In genomic region chr6:30344032-30344431, GRCm38 (mm10) we compare ENCODE assay signal across 20 mouse cellular contexts. TPM values are rescaled to one million over a fixed set of nuclear protein-coding genes. Genes with fewer than 3 reads are reported as not detected.
DNase-seq lines count a peak whose midpoint lies in the region; ATAC-seq and TF ChIP-seq lines count a peak whose summit lies in the region.
"Had no signal": no experiment of that assay in that cellular context is flagged by ENCODE, and none has a peak within 500 bp of the region (broad histone marks: within the 10 kb centered on the region; RNA-seq: fewer than 3 reads in every experiment).

No protein-coding gene starts in this region.

- no peak overlapping the region for H3K4me2 ChIP-seq in kidney, embryonic 16.5 days (replicated peaks; ENCODE audit: low read depth, low read length)
- no peak overlapping the region for H3K4me2 ChIP-seq in heart, embryonic 15.5 days
- no peak overlapping the region for H3K4me2 ChIP-seq in intestine, embryonic 15.5 days (replicated peaks)
- H3K4me2 ChIP-seq: hindbrain, embryonic 13.5 days; liver, embryonic 13.5 days; neural tube, embryonic 12.5 days had no signal

- no peaks in the 10 kb centered on the region for H3K27me3 ChIP-seq in kidney, embryonic 16.5 days (ENCODE audit: insufficient read depth, low read length)
- H3K27me3 ChIP-seq in heart, embryonic 15.5 days, result no peaks in the 10 kb centered on the region
- H3K27me3 ChIP-seq in intestine, embryonic 15.5 days (replicated peaks), result no peaks in the 10 kb centered on the region
- H3K27me3 ChIP-seq: hindbrain, embryonic 13.5 days; liver, embryonic 13.5 days; neural tube, embryonic 12.5 days had no signal

- H3K4me3 ChIP-seq in kidney, embryonic 16.5 days (ENCODE audit: low read length), result no peak overlapping the region
- H3K4me3 ChIP-seq in embryonic fibroblast, embryonic 13.5 days (ENCODE audit: insufficient read depth, low read length), result no peak overlapping the region
- no peak overlapping the region for H3K4me3 ChIP-seq in heart, embryonic 15.5 days
- no peak overlapping the region for H3K4me3 ChIP-seq in intestine, embryonic 15.5 days (replicated peaks)
- H3K4me3 ChIP-seq: hindbrain, embryonic 13.5 days; liver, embryonic 13.5 days; neural tube, embryonic 12.5 days had no signal

- peak; percentile 70; the same call in 1 of the 2 replicates for ATAC-seq in kidney, embryonic 16.5 days (ENCODE audit: low FRiP score, low TSS enrichment)
- peak; percentile 36; the same call in 1 of the 2 replicates for ATAC-seq in heart, embryonic 15.5 days (replicated peaks; ENCODE audit: insufficient number of reproducible peaks, insufficient read depth, low FRiP score, low read depth)
- no peak for ATAC-seq in intestine, embryonic 15.5 days
- ATAC-seq: forebrain, postnatal 0 days had no signal

- no peaks in the 10 kb centered on the region for H3K36me3 ChIP-seq in kidney, embryonic 16.5 days (ENCODE audit: insufficient read depth, low read length)
- no peaks in the 10 kb centered on the region for H3K36me3 ChIP-seq in heart, embryonic 15.5 days
- no peaks in the 10 kb centered on the region for H3K36me3 ChIP-seq in intestine, embryonic 15.5 days
- H3K36me3 ChIP-seq: hindbrain, embryonic 13.5 days; liver, embryonic 13.5 days; neural tube, embryonic 12.5 days had no signal

- H3K4me1 ChIP-seq in kidney, embryonic 16.5 days (ENCODE audit: insufficient read depth, low read length), result peaks cover 7% of the 10 kb centered on the region
- peaks cover 6% of the 10 kb centered on the region; the same call in 1 of the 2 replicates for H3K4me1 ChIP-seq in embryonic fibroblast, embryonic 13.5 days (ENCODE audit: control insufficient read depth, insufficient read depth, low read length)
- H3K4me1 ChIP-seq in heart, embryonic 15.5 days (replicated peaks), result peaks cover 12% of the 10 kb centered on the region
- no peaks in the 10 kb centered on the region for H3K4me1 ChIP-seq in intestine, embryonic 15.5 days (replicated peaks)
- H3K4me1 ChIP-seq: hindbrain, embryonic 13.5 days; neural tube, embryonic 12.5 days had no signal

- no peak for DNase-seq in kidney, postnatal 36 days
- DNase-seq in yolk sac, embryonic 10.5 days (ENCODE audit: low spot score), result peak; percentile 46
- DNase-seq in cerebellum, postnatal 36 days, result no peak
- no peak for DNase-seq in cerebellum, postnatal 25 days
- DNase-seq: adrenal gland, postnatal 25 days; cerebellum, adult 11-12 months; embryo, embryonic 11 days; forebrain, postnatal 0 days; kidney, postnatal 4 days; liver, embryonic 13.5 days; lung, postnatal 36 days; midbrain, embryonic 14.5 days; spleen, adult 18-20 months; thymus, adult 18-20 months had no signal

- no peak for TF ChIP-seq POLR2A in embryonic fibroblast, embryonic 13.5 days (IDR thresholded peaks at IDR 0.05; ENCODE audit: low read depth, low read length)

- WGBS in kidney, embryonic 16.5 days, result 36% methylated on average over 6 of the region's 6 CpGs
- 53% methylated on average over 6 of the region's 6 CpGs for WGBS in heart, embryonic 15.5 days
- 71% methylated on average over 6 of the region's 6 CpGs for WGBS in intestine, embryonic 15.5 days

- TF ChIP-seq CTCF in embryonic fibroblast, embryonic 13.5 days (IDR thresholded peaks at IDR 0.05; ENCODE audit: borderline replicate concordance, insufficient read depth, low read length), result no peak

- H3K9me3 ChIP-seq in kidney, embryonic 16.5 days (ENCODE audit: low read length), result no peaks in the 10 kb centered on the region
- no peaks in the 10 kb centered on the region for H3K9me3 ChIP-seq in heart, embryonic 15.5 days (replicated peaks)
- no peaks in the 10 kb centered on the region for H3K9me3 ChIP-seq in intestine, embryonic 15.5 days
- H3K9me3 ChIP-seq: hindbrain, embryonic 13.5 days; liver, embryonic 13.5 days; neural tube, embryonic 12.5 days had no signal

- H3K27ac ChIP-seq in kidney, embryonic 16.5 days (ENCODE audit: low read length), result no peak overlapping the region
- H3K27ac ChIP-seq in embryonic fibroblast, embryonic 13.5 days (ENCODE audit: insufficient read depth, low read length), result peak overlapping the region; percentile 56
- peak overlapping the region; percentile 37 for H3K27ac ChIP-seq in heart, embryonic 15.5 days
- no peak overlapping the region for H3K27ac ChIP-seq in intestine, embryonic 15.5 days
- H3K27ac ChIP-seq: hindbrain, embryonic 13.5 days; liver, embryonic 13.5 days; neural tube, embryonic 12.5 days had no signal

- H3K9ac ChIP-seq in kidney, embryonic 16.5 days (replicated peaks; ENCODE audit: low read length), result no peak overlapping the region
- H3K9ac ChIP-seq in heart, embryonic 15.5 days, result no peak overlapping the region
- H3K9ac ChIP-seq in intestine, embryonic 15.5 days, result no peak overlapping the region
- H3K9ac ChIP-seq: forebrain, postnatal 0 days; hindbrain, embryonic 13.5 days; liver, embryonic 13.5 days; neural tube, embryonic 12.5 days had no signal

RNA-seq across cellular contexts. Expression of gene Ube2h, which starts 39.7 kb away (rescaled TPM):
- 53.7 and 55.5 TPM in 2 replicates for polyA plus RNA-seq in kidney, embryonic 16.5 days (2015; fragmentation: Nextera tagmentation; extraction: Ambion mirVana)
- 84.0 and 92.8 TPM in 2 replicates for polyA plus RNA-seq in embryonic fibroblast, embryonic 13.5 days (2011; ENCODE audit: insufficient read length, low read depth, missing spikeins)
- 40.9 and 46.3 TPM in 2 replicates for polyA plus RNA-seq in heart, embryonic 15.5 days (2015; fragmentation: Nextera tagmentation; extraction: Ambion mirVana)
- polyA plus RNA-seq in intestine, embryonic 15.5 days (2015; fragmentation: Nextera tagmentation; extraction: Ambion mirVana), result 34.6 and 35.4 TPM in 2 replicates

RNA-seq across cellular contexts. Expression of gene Zc3hc1, which starts 46.8 kb away (rescaled TPM):
- 69.8 and 71.7 TPM in 2 replicates for polyA plus RNA-seq in kidney, embryonic 16.5 days (2015; fragmentation: Nextera tagmentation; extraction: Ambion mirVana)
- 27.4 and 29.0 TPM in 2 replicates for polyA plus RNA-seq in embryonic fibroblast, embryonic 13.5 days (2011; ENCODE audit: insufficient read length, low read depth, missing spikeins)
- 36.1 and 42.4 TPM in 2 replicates for polyA plus RNA-seq in heart, embryonic 15.5 days (2015; fragmentation: Nextera tagmentation; extraction: Ambion mirVana)
- polyA plus RNA-seq in intestine, embryonic 15.5 days (2015; fragmentation: Nextera tagmentation; extraction: Ambion mirVana), result 42.9 and 44.5 TPM in 2 replicates

RNA-seq across cellular contexts. Expression of gene Klhdc10, which starts 57.6 kb away (rescaled TPM):
- polyA plus RNA-seq in kidney, embryonic 16.5 days (2015; fragmentation: Nextera tagmentation; extraction: Ambion mirVana), result 26.8 and 30.2 TPM in 2 replicates
- polyA plus RNA-seq in embryonic fibroblast, embryonic 13.5 days (2011; ENCODE audit: insufficient read length, low read depth, missing spikeins), result 39.0 and 54.6 TPM in 2 replicates
- 14.8 and 19.5 TPM in 2 replicates for polyA plus RNA-seq in heart, embryonic 15.5 days (2015; fragmentation: Nextera tagmentation; extraction: Ambion mirVana)
- 14.5 and 15.2 TPM in 2 replicates for polyA plus RNA-seq in intestine, embryonic 15.5 days (2015; fragmentation: Nextera tagmentation; extraction: Ambion mirVana)

Comparison
In these comparisons a context has a peak if more than half of its experiments do, and no peak if none do; other contexts are left out.
1. H3K27ac ChIP-seq: peak in embryonic fibroblast, embryonic 13.5 days (single experiment) and heart, embryonic 15.5 days (single experiment); none in kidney, embryonic 16.5 days (single experiment) and intestine, embryonic 15.5 days (single experiment).